Mouse (Mus musculus) hindbrain, embryonic 10.5 days (tissue): ENCODE data around the gene Ear1. TPM values are rescaled to one million over a fixed set of nuclear protein-coding genes. Genes with fewer than 3 reads are reported as not detected.
"Not testable (repeated sequence)": the region's sequence is repeated elsewhere in the genome, so short reads cannot be mapped to it uniquely, and the experiment has no call there.

Source experiments
- DNase-seq: peaks from one replicate; pipeline ENCODE4 v3.0.0-alpha.2; 2017; ENCODE audit warnings: low spot score
- H3K27ac ChIP-seq: fragments of 300-500 bp; sonication (generic); 2 replicates; pipeline ENCODE4 v1.5.1; 2016; ENCODE audit warnings: mild to moderate bottlenecking, moderate library complexity
- H3K27me3 ChIP-seq: fragments of 300-500 bp; sonication (generic); 2 replicates; pipeline ENCODE4 v1.6.1; 2016; ENCODE audit warnings: mild to moderate bottlenecking; ENCODE audit not compliant: poor library complexity, insufficient read depth, severe bottlenecking
- H3K36me3 ChIP-seq: fragments of 300-500 bp; sonication (generic); 2 replicates; pipeline ENCODE4 v1.6.1; 2016; ENCODE audit warnings: mild to moderate bottlenecking, moderate library complexity
- H3K4me1 ChIP-seq: fragments of 300-500 bp; sonication (generic); replicated peaks from 2 replicates; pipeline ENCODE4 v1.6.1; 2016; ENCODE audit warnings: mild to moderate bottlenecking
- H3K4me3 ChIP-seq: fragments of 300-500 bp; sonication (generic); 2 replicates; pipeline ENCODE4 v1.5.1; 2016; ENCODE audit warnings: mild to moderate bottlenecking, moderate library complexity
- H3K9me3 ChIP-seq: fragments of 300-500 bp; sonication (generic); 2 replicates; pipeline ENCODE4 v1.6.1; 2016; ENCODE audit warnings: mild to moderate bottlenecking, moderate library complexity
- WGBS: fragments of 180-500 bp; shearing (Covaris S2); methylation state at CpG from one replicate; pipeline ENCODE4 v1.1.7; 2016; 5-methylcytosine and 5-hydroxymethylcytosine counted together
- polyA plus RNA-seq: library from polyadenylated mRNA; unstranded; fragments of >200 nt; fragmentation: Nextera tagmentation; extraction: Ambion mirVana; gene quantifications from 2 replicates; pipeline ENCODE4 v1.2.1, GENCODE M21; 2016

Ear1 gene
- polyA plus RNA-seq, 1 experiment from 2014 or later = not detected

DNA sequence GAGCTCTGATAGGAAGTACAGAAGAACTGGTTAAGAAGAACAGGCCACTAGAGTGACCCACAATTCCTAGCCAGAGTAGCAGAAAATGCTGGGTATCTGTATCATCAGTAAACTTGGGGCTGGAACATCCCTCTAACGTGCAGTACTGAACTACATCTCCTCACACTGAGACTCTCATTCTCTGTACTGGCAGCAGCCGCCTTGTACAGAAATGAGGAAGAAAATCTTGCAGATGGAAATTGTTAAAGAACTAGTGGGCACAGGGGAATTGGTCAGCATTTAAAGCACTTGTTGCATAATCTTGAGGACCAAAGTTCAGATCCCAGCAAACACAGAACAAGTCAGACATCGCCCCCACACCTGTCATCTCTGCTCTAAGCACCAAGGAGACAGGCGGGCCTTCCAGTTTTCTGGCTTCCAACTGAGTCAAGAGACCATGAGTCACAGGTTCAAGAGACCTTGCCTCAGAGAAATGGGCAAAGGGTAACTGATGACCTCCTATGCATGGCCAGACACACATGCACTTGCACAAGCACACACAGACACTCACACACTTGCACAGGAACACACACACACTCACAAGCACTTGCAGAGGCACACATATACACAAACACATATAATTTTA, 31.3 kb downstream of the Ear1 start:
- 81% methylated on average over 4 of the region's 4 CpGs for WGBS
- not testable (repeated sequence) for H3K9me3 ChIP-seq, H3K36me3 ChIP-seq, H3K27ac ChIP-seq, H3K4me3 ChIP-seq, DNase-seq, H3K4me1 ChIP-seq, H3K27me3 ChIP-seq

DNA sequence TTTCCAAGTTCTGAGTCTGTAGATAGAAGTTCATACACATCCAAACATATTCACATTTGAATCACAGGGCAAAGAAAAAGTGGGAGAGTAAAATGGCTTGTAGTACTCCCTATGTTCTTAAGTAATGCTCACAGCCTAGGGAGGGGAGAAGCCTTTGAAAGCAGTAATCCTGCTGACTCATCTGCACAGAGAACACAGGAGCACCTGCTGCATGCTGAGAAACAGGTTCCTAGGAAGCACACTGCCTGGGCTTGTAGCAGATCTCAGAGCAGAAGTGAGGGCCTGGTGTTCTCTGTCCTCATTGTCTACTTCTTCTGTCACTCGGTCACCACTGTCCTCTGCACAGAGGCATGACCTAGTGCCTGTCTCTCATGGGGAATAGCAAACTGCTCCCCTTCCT, 34.3 kb downstream of the Ear1 start:
- H3K27me3 ChIP-seq, H3K4me3 ChIP-seq, H3K27ac ChIP-seq, DNase-seq, H3K36me3 ChIP-seq, H3K4me1 ChIP-seq, H3K9me3 ChIP-seq: not testable (repeated sequence)
- WGBS = 50% methylated on average over 1 of the region's 1 CpGs

DNA sequence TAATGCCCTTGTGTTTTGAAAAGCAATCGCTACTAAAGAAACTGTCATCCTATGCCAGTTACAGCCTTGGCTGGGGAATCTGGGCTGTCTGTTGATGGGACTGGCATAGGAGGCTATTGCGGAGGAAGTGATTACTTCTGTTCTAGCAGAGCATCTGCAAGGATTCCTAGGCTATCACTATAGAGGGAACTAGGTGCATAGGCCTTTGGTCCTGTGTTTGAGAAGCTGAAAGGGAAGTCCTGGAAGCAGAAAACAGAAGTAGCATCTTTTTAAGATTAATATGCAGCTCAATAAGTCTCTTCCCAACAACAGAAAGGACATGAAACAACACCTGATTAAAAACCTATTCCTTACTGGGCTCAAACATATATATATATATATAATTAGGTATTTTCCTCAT, 40.0 kb downstream of the Ear1 start:
- WGBS = 88% methylated on average over 2 of the region's 2 CpGs
- not testable (repeated sequence) for H3K9me3 ChIP-seq

GRCm38 (mm10) chr14:43830385-43830784, 44.9 kb downstream of the Ear1 start:
- H3K36me3 ChIP-seq, H3K27ac ChIP-seq, DNase-seq, H3K27me3 ChIP-seq, H3K9me3 ChIP-seq, H3K4me3 ChIP-seq, H3K4me1 ChIP-seq: not testable (repeated sequence)
- 64% methylated on average over 1 of the region's 1 CpGs for WGBS

More for the DNA sequence above, 40.0 kb downstream of the Ear1 start:
- not testable (repeated sequence) for H3K4me1 ChIP-seq, H3K4me3 ChIP-seq, DNase-seq, H3K27me3 ChIP-seq, H3K36me3 ChIP-seq, H3K27ac ChIP-seq

DNA sequence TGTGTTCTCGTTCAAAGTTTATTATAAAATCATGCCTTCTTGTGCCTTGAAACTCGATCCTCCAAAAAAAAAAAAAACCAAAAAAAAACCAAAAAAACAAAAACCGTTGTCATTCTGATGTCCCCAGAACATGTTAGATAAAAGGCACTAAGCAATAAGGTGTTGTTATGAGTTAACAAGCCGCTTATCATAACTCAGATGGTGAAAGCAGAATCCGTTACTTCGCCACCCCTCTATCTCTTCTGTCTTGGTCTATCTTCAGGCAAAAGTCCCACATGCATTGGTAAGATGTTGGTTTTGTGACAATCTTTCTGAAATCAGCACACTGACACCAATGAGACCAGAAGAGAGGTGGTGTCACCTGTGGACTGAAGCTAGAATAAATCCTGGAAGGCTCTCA, 51.1 kb downstream of the Ear1 start:
- H3K27ac ChIP-seq, H3K4me3 ChIP-seq, H3K4me1 ChIP-seq, DNase-seq, H3K27me3 ChIP-seq, H3K9me3 ChIP-seq, H3K36me3 ChIP-seq: not testable (repeated sequence)
- 83% methylated on average over 6 of the region's 6 CpGs for WGBS

DNA sequence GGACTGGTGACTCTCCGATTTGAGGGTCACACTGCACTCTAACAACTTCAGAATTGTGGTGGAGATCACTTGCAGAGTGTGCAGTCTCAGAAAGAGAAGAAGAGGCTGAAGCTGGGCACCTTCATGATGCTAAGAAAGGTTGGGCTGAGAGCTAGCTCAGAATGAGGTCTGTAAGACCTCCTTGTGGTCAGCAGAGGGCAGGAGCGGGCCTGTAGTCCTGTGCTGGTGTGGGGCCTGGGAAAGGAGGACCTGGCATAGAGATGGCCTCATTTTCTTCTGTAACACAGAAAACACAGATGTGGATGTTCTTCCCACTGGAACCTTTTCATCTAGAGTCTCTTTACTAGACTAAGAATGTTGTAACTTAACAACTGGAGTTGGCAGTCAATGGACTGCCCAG, 53.4 kb downstream of the Ear1 start:
- not testable (repeated sequence) for H3K4me3 ChIP-seq, H3K27me3 ChIP-seq, H3K36me3 ChIP-seq, H3K27ac ChIP-seq, H3K9me3 ChIP-seq, DNase-seq, H3K4me1 ChIP-seq
- 57% methylated on average over 1 of the region's 2 CpGs for WGBS

- not testable (repeated sequence) for H3K9me3 ChIP-seq, H3K27ac ChIP-seq, H3K36me3 ChIP-seq, H3K27me3 ChIP-seq, H3K4me1 ChIP-seq, H3K4me3 ChIP-seq
- WGBS = 68% methylated on average over 8 of the region's 9 CpGs
- DNase-seq = peak; percentile 42
These were observed 62.9 kb downstream of the Ear1 start for GRCm38 (mm10) chr14:43812458-43812857.

DNA sequence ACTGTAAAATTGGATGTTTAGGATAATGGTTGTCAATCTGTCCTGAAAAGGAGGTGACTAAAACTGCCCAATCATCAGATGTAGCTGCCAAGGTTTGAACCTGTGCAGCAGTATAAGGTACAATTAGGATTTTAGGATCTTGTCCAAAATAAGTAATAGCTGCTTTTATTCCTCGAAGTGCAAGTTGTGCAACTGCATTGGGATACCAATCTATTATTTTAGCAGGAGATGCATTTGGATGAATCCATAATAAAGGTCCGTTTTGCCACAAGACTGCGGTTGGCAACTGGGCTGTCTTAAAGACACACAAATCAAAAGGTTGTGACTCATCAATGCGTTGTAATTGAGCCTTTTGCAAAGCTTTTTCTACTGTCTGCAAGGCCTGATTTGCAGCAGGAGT, 67.2 kb downstream of the Ear1 start:
- H3K36me3 ChIP-seq, DNase-seq, H3K4me1 ChIP-seq, H3K9me3 ChIP-seq, H3K4me3 ChIP-seq, H3K27ac ChIP-seq, H3K27me3 ChIP-seq: not testable (repeated sequence)
- 76% methylated on average over 4 of the region's 4 CpGs for WGBS

DNA sequence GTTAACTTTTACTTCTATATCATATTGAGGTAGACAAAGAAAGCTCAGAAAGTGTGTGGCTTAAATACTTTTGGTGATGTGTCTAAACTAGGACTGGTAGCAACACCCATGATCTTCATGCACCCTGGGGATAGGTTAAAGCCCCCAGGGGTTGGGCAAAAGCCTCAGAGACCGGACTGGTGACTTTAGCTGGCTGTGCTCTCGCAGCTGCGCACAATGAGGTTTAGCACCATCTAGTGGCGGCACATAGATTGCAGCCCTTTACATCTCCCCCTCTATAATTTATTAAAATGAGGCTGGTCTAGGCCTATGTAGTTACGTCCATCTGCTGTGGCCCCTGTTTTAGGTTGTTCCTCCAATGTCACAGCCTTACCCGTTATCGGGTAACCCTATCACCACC, 70.9 kb downstream of the Ear1 start:
- H3K4me1 ChIP-seq, H3K27ac ChIP-seq, H3K36me3 ChIP-seq, H3K9me3 ChIP-seq, DNase-seq, H3K4me3 ChIP-seq, H3K27me3 ChIP-seq: not testable (repeated sequence)
- 17% methylated on average over 7 of the region's 7 CpGs for WGBS

- not testable (repeated sequence) for H3K9me3 ChIP-seq, H3K36me3 ChIP-seq, H3K27me3 ChIP-seq
- Histone ChIP-seq H3K4me3 (peak overlapping the region; percentile 41), H3K27ac (peak overlapping the region; percentile 67; the same call in 1 of the 2 replicates), H3K4me1 (peaks cover 12% of the 10 kb centered on the region)
- 9% methylated on average over 22 of the region's 23 CpGs for WGBS
- DNase-seq = peak; percentile 17
These were observed 78.3 kb downstream of the Ear1 start for GRCm38 (mm10) chr14:43796905-43797470.

GRCm38 (mm10) chr14:43796069-43796904, 79.0 kb downstream of the Ear1 start:
- H3K27ac ChIP-seq = peak overlapping the region; percentile 67; the same call in 1 of the 2 replicates
- H3K9me3 ChIP-seq = no peaks in the 10 kb centered on the region
- 18% methylated on average over 14 of the region's 14 CpGs for whole genome bisulfite sequencing
- H3K36me3 ChIP-seq = no peaks in the 10 kb centered on the region
- H3K4me1 ChIP-seq = peaks cover 12% of the 10 kb centered on the region
- peak overlapping the region; percentile 41 for H3K4me3 ChIP-seq
- DNase-seq = no peak
- H3K27me3 ChIP-seq = no peaks in the 10 kb centered on the region

GRCm38 (mm10) chr14:43793811-43794210, 81.5 kb downstream of the Ear1 start:
- H3K4me1 ChIP-seq = peaks cover 12% of the 10 kb centered on the region
- H3K27ac ChIP-seq, DNase-seq, H3K36me3 ChIP-seq, H3K27me3 ChIP-seq, H3K4me3 ChIP-seq, H3K9me3 ChIP-seq: not testable (repeated sequence)
- 81% methylated on average over 5 of the region's 5 CpGs for WGBS

DNA sequence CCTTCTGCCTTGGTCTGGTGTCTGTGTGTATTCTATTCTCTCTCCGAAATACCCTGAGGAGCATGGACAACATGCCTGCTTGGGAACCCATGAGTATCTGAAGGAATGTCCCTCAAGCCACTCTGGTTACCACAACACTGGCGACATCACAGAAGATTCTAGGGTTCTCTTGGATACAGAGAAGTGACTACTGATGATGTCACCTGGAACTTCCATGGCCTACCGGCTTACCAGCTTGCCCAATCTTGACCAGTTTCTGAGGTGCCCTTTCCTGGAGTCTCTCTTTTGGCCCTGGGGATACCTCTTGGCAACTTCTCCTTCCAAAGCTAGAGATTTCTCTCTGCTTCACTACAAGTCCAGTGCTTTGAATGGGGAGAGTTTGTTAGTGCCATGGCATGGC, 90.7 kb downstream of the Ear1 start, which contains the start of gene Gm8180:
Gene Gm8180 (minus strand): TSS at position 101 of the 400 bp plus-strand sequence.
- not testable (repeated sequence) for H3K27me3 ChIP-seq, H3K27ac ChIP-seq, H3K4me1 ChIP-seq, H3K4me3 ChIP-seq, H3K9me3 ChIP-seq, H3K36me3 ChIP-seq, DNase-seq
- WGBS = 86% methylated on average over 3 of the region's 3 CpGs
